Mouse (Mus musculus) neural tube, embryonic 11.5 days (tissue): ENCODE results near the gene Adssl1. TPM values are rescaled to one million over a fixed set of nuclear protein-coding genes. Genes with fewer than 3 reads are reported as not detected.

Experiments
- ATAC-seq: fragments of 200-750 bp; cut with Nextera tagmentation; 2 replicates; pipeline ENCODE4 v1.8.0; 2017; ENCODE audit warnings: moderate number of reproducible peaks, mild to moderate bottlenecking, moderate TSS enrichment, moderate library complexity; ENCODE audit not compliant: insufficient read depth, low FRiP score, low TSS enrichment
- DNase-seq: peaks from one replicate; pipeline ENCODE4 v3.0.0-alpha.2; 2015; ENCODE audit warnings: low spot score
- H3K27ac ChIP-seq: fragments of 300-500 bp; sonication (generic); 2 replicates; pipeline ENCODE4 v1.5.1; 2014; ENCODE audit warnings: low read depth, mild to moderate bottlenecking, low read length
- H3K27me3 ChIP-seq: fragments of 300-500 bp; sonication (generic); 2 replicates; pipeline ENCODE4 v1.6.1; 2014; ENCODE audit warnings: mild to moderate bottlenecking, low read length, mixed read lengths; ENCODE audit not compliant: control insufficient read depth, insufficient read depth
- H3K36me3 ChIP-seq: fragments of 300-500 bp; sonication (generic); 2 replicates; pipeline ENCODE4 v1.6.1; 2014; ENCODE audit warnings: mild to moderate bottlenecking, low read length, moderate library complexity, mixed read lengths; ENCODE audit not compliant: control insufficient read depth, insufficient read depth
- H3K4me1 ChIP-seq: fragments of 300-500 bp; sonication (generic); 2 replicates; pipeline ENCODE4 v1.6.1; 2014; ENCODE audit warnings: low read length, mixed read lengths; ENCODE audit not compliant: control insufficient read depth, insufficient read depth
- H3K4me2 ChIP-seq: fragments of 300-500 bp; sonication (generic); 2 replicates; pipeline ENCODE4 v1.6.1; 2014; ENCODE audit warnings: low read depth, mild to moderate bottlenecking, moderate library complexity
- H3K4me3 ChIP-seq: fragments of 300-500 bp; sonication (generic); 2 replicates; pipeline ENCODE4 v1.5.1; 2014; ENCODE audit warnings: low read depth, low read length
- H3K9ac ChIP-seq: fragments of 300-500 bp; sonication (generic); 2 replicates; pipeline ENCODE4 v1.6.1; 2014; ENCODE audit warnings: mild to moderate bottlenecking, low read length
- H3K9me3 ChIP-seq: fragments of 300-500 bp; sonication (generic); 2 replicates; pipeline ENCODE4 v1.6.1; 2016; ENCODE audit warnings: low read length; ENCODE audit not compliant: control insufficient read depth
- WGBS: fragments of 180-500 bp; shearing (Covaris S2); extraction: QIAGEN DNeasy Blood & Tissue Kit; methylation state at CpG from one replicate; pipeline ENCODE4 v1.1.7; 2014; 5-methylcytosine and 5-hydroxymethylcytosine counted together
- polyA plus RNA-seq: library from polyadenylated mRNA; unstranded; fragments of >200 nt; fragmentation: Nextera tagmentation; extraction: Ambion mirVana; gene quantifications from 2 replicates; pipeline ENCODE4 v1.2.1, GENCODE M21; 2014

The Adssl1 gene
- polyA plus RNA-seq, 1 experiment from 2014 or later, result 4.6 TPM

DNA sequence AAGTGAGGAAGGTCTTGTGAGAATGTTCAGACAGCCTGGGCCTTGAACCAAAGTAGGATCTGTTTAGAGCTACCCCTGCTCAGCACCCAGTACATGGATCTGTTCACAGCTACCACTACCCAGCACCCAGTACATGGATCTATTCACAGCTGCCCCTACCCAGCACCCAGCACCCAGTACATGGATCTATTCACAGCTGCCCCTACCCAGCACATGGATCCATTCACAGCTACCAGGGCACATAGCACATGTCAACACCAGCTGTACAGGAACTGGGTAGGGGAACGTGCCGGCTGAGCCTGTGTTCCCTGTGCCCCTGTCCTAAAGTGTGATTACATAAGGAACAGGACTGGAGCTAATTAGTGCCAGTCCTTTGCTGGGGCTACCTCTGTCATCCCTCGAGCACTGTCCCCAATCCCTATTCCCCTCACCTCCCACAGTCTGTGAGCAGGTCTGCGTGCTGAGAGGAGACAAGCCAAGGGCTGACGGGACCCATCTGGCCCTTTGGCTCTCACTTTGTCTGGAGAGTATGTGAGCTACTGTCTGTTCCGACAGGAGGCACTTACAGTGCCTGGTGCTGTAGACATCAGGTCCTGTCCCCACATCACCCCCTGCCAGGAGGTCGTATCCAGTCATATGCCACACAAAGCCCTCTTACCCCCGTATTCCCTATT lies 29.1 kb upstream of the Adssl1 start:
- 78% methylated on average over 8 of the region's 8 CpGs for WGBS

DNA sequence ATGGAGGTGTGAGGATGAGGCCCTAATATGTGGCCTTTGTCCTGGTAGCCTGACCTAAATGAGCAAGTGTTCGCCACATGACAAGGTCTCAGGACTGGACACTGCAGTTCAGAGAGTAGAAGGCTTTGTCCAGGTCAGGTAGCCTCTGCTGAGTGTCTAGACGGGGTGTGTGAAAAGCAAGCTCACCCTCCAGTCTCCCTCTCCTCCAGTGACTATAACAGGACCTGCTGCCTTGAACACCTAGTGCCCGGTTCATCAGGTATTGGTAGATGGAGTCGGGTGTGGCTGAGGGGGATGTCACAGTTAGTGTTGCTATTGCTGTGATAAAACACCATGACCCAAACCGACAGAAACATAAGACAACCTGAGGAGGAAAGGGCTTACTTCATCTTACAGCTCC lies 28.6 kb upstream of the Adssl1 start:
- H3K27ac ChIP-seq, result no peak overlapping the region
- no peak for DNase-seq
- peaks cover 26% of the 10 kb centered on the region for H3K27me3 ChIP-seq
- no peak overlapping the region for H3K4me2 ChIP-seq
- H3K4me3 ChIP-seq, result no peak overlapping the region
- peaks cover 10% of the 10 kb centered on the region; the same call in 1 of the 2 replicates for H3K4me1 ChIP-seq
- H3K9me3 ChIP-seq, result no peaks in the 10 kb centered on the region
- no peaks in the 10 kb centered on the region for H3K36me3 ChIP-seq
- ATAC-seq, result no peak
- H3K9ac ChIP-seq, result no peak overlapping the region
- WGBS, result 86% methylated on average over 5 of the region's 5 CpGs

More for the DNA sequence above, 29.1 kb upstream of the Adssl1 start:
- H3K9me3 ChIP-seq, result no peaks in the 10 kb centered on the region
- no peak overlapping the region for H3K9ac ChIP-seq
- no peak overlapping the region for H3K4me3 ChIP-seq
- DNase-seq (no peak), ATAC-seq (no peak)
- peaks cover 26% of the 10 kb centered on the region for H3K27me3 ChIP-seq
- H3K36me3 ChIP-seq, result no peaks in the 10 kb centered on the region
- H3K4me1 ChIP-seq, result peaks cover 10% of the 10 kb centered on the region; the same call in 1 of the 2 replicates
- no peak overlapping the region for H3K27ac ChIP-seq
- H3K4me2 ChIP-seq, result no peak overlapping the region

DNA sequence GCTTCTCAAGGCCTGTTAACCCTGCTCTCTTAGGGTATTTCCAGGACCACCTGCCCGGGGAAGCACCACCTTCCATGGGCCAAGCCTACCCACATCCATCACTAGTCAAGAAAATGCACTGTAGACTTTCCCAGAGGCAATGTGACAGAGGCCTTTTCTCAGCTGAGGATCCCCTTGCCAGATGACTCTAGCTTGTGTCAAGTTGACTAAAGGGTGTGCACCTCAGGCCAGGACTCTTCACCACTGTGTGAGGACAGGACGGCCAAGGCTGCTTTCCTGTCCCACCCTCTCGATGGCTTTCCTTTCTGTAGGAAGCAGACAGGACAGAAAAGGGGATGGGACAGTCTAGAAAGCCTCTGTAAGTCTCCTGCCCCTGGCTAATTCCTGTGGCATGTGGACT lies 28.1 kb upstream of the Adssl1 start:
- DNase-seq (no peak), ATAC-seq (no peak)
- Histone ChIP-seq H3K27ac (no peak overlapping the region), H3K4me1 (peaks cover 10% of the 10 kb centered on the region; the same call in 1 of the 2 replicates), H3K4me3 (no peak overlapping the region), H3K9me3 (no peaks in the 10 kb centered on the region), H3K36me3 (no peaks in the 10 kb centered on the region), H3K9ac (no peak overlapping the region), H3K4me2 (no peak overlapping the region), H3K27me3 (peaks cover 26% of the 10 kb centered on the region)
- 85% methylated on average over 3 of the region's 3 CpGs for WGBS

DNA sequence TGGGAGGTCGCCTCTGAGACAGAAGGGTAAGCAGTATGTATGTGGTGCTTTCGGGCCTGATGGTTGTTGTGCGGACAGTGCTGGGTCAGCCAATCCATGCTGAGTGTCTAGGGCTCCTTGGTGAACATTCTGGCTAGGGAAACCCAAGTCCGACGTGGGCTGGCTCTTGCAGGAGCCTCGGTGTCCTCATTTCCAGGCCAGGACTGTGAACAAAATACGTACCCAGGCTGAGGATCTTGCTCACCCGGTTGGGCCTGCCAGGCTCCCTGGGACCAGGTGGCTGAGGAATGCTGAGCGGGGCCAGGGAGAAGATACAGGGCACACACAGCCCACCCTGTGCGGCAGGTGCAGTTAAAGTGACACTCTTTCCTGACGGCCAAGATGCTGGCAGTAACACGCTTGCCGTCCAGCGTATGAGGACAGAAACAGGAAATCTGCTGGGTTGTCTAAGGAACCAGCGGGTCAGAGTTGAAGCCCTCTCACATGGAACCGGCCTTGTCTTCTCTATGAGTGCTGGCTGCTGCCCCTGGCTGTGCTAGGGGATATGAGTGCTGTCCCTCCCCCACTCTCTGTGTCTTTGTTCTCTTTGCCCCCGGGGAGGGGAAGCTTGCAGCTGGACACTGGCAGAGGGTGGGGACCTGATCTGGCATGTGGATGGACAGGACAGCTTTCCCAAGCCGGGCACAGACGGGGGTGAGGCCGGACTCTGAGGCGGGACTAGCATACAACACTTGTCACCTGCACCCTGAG lies 26.7 kb upstream of the Adssl1 start:
- Histone ChIP-seq H3K9me3 (no peaks in the 10 kb centered on the region), H3K4me1 (peaks cover 8% of the 10 kb centered on the region; the same call in 1 of the 2 replicates), H3K36me3 (no peaks in the 10 kb centered on the region), H3K4me3 (no peak overlapping the region), H3K4me2 (no peak overlapping the region), H3K9ac (no peak overlapping the region), H3K27me3 (peaks cover 17% of the 10 kb centered on the region), H3K27ac (no peak overlapping the region)
- no peak for ATAC-seq
- WGBS, result 85% methylated on average over 21 of the region's 21 CpGs
- no peak for DNase-seq

DNA sequence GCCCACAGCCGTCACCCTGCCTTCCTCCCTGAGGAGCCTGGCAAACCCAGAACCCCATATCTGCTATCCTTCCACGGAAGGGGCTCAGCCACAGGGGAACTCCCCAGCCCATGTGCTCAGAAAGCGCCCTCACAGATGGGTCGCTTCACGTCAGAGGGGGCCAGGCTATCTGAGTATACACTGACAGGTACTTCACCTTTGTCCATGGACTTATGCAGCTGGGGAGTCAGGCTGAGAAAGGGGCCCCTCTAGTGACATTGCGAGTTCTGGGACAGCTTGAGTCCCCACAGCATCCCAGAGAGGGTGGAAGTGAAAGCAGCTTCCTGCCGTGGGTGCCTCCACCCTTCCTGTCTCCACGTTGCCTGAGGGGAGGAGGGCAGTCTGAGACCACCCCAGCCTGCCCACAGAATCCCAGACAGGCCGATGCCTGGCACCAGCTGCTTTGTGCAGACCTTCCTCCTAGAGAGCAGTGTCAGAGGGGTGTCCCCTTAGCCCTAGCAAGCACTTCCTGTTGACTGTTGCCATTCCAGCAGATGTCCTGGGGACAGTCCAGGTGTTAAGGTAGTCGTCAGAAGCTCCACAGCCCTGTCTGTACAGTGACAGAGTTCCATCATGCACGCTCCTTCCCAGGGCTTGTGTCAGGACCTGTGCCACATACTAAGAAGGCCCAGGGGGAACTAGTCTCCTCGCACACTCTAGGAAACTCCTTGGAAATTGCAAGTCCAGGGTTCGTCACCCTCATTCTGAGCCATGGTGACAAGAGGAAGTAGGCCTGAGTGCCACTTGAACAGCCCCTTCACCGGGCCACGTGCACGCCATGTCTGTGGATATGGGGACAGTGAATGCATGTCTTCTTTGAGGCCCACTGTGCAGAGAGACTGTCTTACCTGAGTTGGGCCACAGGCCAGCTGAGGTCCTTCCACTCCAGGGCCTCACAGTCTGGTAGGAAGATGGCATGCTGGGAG lies 25.6 kb upstream of the Adssl1 start:
- Histone ChIP-seq H3K27me3 (peaks cover 10% of the 10 kb centered on the region), H3K36me3 (no peaks in the 10 kb centered on the region), H3K9me3 (no peaks in the 10 kb centered on the region), H3K4me1 (no peaks in the 10 kb centered on the region), H3K27ac (no peak overlapping the region), H3K9ac (no peak overlapping the region), H3K4me3 (no peak overlapping the region), H3K4me2 (no peak overlapping the region)
- DNase-seq (no peak), ATAC-seq (no peak)
- 75% methylated on average over 16 of the region's 16 CpGs for WGBS

DNA sequence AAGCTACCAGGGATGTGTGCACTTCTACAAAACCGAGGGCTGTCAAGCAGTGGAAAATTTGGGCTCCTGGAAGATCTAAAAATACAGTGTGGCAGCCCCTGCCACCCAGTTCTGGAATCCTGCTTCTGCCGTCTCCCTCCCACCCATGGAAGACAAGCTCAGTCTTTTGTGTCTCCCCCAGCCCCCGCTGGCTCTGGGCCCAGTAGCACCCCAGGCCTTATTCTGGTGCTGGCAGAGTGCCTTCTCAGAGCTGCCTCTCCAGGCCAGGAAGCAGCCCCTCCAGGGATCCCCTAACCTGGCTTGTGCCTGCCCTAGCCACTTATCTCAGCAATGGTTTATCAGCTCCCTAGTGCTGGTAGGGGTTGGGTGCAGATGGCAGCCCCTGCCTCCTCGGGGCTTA lies 24.9 kb upstream of the Adssl1 start:
- Histone ChIP-seq H3K27ac (no peak overlapping the region), H3K4me1 (no peaks in the 10 kb centered on the region), H3K36me3 (no peaks in the 10 kb centered on the region), H3K4me2 (no peak overlapping the region), H3K9ac (no peak overlapping the region; the same call in 1 of the 2 replicates), H3K9me3 (no peaks in the 10 kb centered on the region), H3K27me3 (peaks cover 3% of the 10 kb centered on the region; the same call in 1 of the 2 replicates), H3K4me3 (no peak overlapping the region)
- ATAC-seq, result no peak
- no peak for DNase-seq
- 65% methylated on average over 4 of the region's 4 CpGs for WGBS

DNA sequence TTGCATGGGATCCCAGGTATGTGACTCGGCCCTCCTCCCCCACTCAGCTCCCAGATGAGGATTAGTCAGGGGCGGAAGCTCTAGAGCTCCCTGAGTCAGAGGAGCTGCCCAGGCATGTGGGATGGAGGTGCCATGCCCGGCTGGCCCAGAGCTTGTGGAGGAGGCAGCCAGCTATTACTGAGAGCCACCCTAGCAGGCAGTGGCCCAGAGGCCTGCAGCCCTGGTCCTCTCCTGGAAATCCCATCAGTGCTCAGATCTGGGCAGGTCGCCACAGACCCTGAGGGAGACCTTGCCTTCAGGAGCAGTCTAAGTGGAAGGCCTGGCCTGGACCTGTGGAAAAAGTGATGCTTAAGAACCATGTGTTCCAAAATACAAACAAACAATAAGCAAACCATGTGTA lies 24.2 kb upstream of the Adssl1 start:
- H3K9ac ChIP-seq, result no peak overlapping the region

DNA sequence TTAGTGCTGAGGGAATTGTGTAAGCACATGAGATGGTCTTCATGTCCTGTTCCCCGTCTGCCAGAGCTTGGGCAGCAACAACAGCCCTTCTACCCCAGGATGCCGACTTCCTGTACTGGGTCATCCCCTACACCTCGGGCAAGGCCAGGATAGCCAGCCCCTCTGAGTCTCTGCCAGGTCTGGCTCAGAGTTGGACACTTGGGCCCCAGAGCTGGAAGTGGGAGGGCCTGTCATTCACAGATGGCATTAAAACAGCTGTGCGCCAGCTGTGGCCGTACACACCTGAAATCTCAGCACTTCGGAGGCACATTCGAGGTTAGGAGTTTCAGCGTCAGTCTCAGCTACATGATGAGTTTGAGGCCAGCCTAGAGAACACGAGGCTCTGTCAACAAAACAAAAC lies 23.4 kb upstream of the Adssl1 start:
- H3K36me3 ChIP-seq, result no peaks in the 10 kb centered on the region
- WGBS, result 78% methylated on average over 9 of the region's 9 CpGs
- H3K4me1 ChIP-seq, result no peaks in the 10 kb centered on the region
- H3K4me3 ChIP-seq, result no peak overlapping the region
- ATAC-seq (no peak), DNase-seq (no peak)
- no peaks in the 10 kb centered on the region for H3K9me3 ChIP-seq
- H3K27ac ChIP-seq, result no peak overlapping the region
- no peaks in the 10 kb centered on the region for H3K27me3 ChIP-seq
- no peak overlapping the region for H3K4me2 ChIP-seq
- H3K9ac ChIP-seq, result no peak overlapping the region

More for the DNA sequence above, 24.2 kb upstream of the Adssl1 start:
- H3K36me3 ChIP-seq, result no peaks in the 10 kb centered on the region
- WGBS, result 86% methylated on average over 4 of the region's 4 CpGs
- ATAC-seq (no peak), DNase-seq (no peak)
- no peaks in the 10 kb centered on the region for H3K4me1 ChIP-seq
- no peak overlapping the region for H3K27ac ChIP-seq
- no peaks in the 10 kb centered on the region for H3K9me3 ChIP-seq
- no peaks in the 10 kb centered on the region for H3K27me3 ChIP-seq
- no peak overlapping the region for H3K4me2 ChIP-seq
- H3K4me3 ChIP-seq, result no peak overlapping the region
